Mouse (Mus musculus) c-Kit-positive CD71-negative TER-119-negative erythroid progenitor cells, embryonic 14.5 days (primary cell): ENCODE data around the gene Axl.
"Not testable (repeated sequence)": the region's sequence is repeated elsewhere in the genome, so short reads cannot be mapped to it uniquely, and the experiment has no call there.

Source experiments
- DNase-seq: peaks from one replicate; pipeline ENCODE4 v3.0.0-alpha.2; 2013; ENCODE audit warnings: low read depth

Axl gene

DNA sequence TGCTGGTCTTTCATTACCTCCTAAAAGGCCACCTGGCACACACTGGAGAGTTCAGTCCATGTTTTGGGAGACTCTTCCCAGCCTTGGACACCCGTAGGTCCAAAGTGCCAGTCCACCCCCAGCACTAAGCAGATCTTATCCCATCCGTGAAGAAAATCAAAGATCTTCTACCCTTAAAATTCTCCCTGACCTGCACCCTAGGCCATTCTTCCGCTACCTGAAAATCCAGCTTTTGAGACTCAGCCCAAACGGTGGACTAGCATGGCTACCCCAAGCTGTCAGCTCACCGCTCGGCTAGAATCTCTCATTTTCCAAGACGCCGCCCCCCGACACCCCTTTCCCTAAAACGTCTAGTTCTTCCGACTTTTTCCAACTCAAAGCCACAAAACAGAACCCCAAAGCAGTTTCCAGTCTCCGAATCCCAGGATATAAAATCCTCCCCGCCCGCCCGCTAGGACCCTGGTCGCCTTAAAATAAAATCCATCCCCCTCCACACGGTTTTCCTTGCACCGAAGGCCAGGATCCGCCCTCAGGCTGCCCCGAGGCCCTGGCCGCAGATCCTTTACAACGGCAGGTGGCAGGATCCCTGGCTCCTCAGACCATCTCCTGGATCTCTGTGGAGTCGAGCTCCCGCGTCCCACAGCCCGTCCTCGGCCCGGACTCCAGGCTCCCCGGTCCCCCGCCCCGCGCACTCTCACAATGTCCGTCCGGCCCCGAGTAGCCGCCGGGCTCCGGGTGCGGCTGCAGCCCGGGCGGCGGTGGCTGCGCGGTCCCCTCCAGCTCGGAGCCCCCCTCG is 34.7 kb downstream of the Axl start:
- DNase-seq = no peak

DNA sequence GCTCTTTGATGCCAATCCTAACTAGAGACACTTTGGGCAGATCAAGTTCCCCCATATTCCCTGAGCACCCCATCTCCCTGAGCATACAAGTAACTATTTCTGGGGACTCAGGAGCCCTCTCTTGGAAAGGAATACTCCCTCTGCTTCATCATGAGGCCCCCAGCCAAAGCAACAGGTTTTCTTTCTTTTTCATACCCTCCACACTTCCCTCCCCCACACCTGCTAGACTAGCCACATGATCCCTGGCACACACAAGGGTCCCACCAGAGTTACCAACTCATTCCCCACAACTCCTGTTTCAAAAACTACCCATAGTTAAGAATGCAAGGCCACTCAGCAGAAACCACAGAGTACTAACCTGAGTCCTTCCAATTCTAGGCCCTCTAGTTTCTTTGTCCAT is 35.4 kb downstream of the Axl start:
- DNase-seq = no peak

DNA sequence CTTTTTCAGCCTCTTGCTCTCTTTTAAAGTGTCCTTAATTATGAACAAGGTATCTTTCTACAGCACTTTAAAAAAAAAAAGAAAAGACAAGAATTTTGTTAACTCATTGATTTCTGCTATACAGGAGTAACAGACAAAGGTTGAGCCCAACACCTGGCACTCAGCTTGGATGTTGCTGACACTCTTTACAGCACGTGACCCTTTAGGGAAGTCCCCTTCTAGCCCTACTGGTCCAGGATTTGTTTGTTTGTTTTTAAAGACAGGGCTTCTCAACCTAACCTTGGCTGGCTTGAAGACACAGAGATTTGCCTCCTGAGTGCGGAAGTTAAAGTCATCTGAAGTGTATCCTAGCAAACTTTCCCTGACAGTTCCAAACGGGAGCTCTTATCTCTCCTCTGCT is 41.7 kb downstream of the Axl start:
- DNase-seq = no peak

DNA sequence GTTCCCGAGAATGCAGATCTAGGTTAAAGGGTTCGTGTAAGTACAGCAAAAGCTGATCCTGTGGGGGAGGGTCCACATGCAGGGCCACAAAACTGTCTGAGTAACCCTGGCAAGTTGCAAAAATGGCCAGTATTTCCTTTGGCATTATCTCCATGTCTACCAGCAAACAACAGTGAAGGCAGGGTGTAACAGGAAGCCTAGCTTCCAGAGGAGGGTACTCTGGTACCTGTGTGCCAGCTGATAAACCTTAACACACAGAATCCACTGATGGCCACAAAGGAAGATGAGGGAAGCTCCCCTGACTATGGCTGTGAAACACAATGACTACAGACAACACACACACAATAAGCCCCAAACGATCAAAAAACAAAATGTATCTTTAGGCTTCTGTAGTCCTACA is 50.2 kb downstream of the Axl start:
- DNase-seq = no peak

GRCm38 (mm10) chr7:25736920-25737319 is 51.6 kb downstream of the Axl start:
- DNase-seq = no peak

DNA sequence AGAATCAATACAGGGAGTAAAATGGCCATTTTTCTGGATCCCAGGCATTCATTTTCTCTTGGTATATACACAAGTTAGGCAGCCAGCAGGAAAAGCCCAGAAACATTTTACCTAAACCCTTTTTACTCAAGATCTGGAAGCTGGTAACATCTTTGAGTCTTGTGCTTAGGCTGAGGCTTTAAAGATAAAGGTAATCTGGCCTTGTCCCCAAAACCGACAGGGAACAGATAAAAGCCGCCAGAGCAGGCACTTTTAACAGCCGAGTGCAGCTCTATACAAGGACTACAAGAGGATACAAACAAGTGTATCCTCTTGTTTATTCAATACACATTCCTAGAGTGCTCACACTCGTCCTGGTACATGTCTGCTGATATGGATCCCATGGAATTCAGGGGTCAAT is 53.5 kb downstream of the Axl start:
- no peak for DNase-seq

DNA sequence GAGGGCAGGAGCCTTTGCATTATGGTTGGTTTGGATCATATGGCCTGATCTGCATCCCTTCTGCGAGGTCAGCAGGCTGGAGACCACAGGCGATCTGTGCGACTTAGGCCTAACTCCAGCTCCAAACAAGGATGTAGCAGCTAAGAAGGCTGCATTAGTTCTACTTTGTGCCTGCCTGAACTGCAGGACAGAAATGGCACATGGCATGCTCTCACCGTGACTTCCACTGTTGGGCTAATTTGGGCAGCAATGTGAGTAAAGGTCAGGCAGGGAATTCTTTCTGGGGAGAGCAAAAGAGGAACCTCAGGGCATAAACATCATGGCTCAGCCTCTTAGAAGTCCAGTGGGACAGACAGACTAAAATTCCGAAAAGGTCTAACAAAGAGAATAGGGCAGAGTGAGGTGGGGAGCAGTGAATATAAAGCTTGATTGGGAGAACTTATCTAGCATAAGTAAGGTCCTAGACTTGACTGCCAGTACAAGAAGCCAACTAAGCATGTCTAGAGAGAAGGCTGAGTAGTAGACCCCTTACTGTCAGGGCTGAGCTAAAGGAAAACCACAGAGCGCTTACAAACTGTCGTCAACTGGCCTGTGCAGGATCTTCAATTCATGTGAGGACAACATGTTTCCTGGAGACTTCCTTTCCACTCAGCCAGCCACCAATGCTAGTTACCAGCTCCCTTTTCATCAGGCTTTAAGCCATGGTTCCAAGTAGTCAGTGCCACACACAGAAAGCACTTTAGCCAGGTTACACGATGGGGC is 57.0 kb downstream of the Axl start:
- DNase-seq = no peak

DNA sequence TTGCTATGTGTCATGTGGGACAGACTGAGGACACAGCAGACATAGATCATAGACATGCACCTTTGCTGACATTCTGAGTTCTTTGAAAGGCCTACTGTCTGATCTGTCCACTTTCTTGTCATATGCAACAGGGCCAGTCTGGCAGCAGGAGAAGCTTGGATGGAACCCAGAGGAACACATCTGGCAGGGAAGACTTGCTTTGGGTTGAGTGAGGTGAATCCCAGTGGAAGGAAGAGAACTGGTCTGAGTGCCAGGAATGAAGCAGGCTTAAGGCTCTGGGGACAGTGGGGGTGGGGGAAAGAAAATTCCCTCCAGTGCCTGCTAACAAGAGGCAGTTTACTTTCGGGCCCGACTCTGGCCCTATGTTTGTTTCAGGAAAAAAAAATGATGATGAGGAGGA is 58.6 kb downstream of the Axl start:
- DNase-seq = no peak

DNA sequence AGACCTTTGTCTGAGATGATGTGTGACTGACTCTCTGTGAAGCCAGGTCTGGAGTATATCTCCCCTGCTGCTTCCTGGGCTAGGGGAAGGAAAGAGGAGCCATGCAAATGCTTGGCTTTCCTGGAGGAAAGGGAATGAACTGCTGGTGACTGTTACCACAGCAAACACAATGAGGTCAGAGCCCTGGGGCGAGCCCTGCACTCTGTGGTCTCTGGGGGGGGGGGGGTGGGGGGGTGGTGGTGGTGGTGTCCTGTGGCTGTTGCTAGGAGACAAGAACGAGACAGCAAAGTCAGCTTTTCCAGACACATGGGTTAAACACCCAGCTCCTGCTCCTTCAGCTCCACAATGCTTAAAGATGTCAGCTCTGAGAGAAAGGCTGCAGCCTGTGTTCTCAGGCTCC is 59.1 kb downstream of the Axl start:
- no peak for DNase-seq

DNA sequence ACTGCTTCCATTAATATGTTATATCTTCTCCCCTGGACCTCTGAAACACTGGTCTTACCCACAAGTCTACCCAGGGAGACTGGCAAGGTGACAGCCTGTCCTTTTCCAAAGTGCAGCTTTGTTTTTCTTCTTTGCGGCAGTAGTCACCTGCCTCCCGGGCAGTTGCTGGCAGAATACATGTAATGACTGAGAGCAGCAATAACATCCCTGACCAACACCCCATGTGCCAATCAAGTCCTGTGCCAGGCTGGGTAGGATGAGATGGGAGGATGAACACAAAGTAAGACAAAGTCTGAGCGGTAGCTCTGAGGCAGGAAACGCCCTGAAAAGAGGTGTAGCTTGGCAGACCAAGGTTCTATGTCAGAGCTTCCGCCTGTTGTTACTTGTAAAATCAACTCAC is 60.7 kb downstream of the Axl start:
- DNase-seq = no peak

DNA sequence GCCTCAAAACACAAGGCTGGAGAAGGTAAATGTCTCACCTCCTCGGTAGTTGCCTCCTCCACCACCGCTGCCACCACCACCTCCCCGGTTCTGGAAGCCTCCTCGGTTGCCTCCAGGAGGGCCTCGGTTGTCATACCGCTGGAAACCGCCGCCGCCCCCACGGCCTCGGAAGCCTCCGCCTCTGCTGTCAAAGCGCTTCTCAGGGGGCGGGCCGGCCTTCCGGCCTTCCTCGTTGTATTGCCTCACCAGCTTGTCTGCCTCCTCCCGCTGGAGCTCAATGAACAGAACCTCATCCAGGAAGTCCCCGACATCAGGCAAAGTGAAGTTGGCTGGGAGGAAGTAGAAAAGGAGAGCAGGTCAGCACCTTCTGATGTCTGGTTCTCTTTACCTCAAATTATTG is 62.6 kb downstream of the Axl start:
- no peak for DNase-seq

- DNase-seq = not testable (repeated sequence)
Observed at GRCm38 (mm10) chr7:25721776-25722175, 66.7 kb downstream of the Axl start.

- DNase-seq = no peak
Observed at GRCm38 (mm10) chr7:25720760-25721159, 67.7 kb downstream of the Axl start.

- DNase-seq = peak; percentile 58
Observed at GRCm38 (mm10) chr7:25719761-25720610, 68.5 kb downstream of the Axl start.

DNA sequence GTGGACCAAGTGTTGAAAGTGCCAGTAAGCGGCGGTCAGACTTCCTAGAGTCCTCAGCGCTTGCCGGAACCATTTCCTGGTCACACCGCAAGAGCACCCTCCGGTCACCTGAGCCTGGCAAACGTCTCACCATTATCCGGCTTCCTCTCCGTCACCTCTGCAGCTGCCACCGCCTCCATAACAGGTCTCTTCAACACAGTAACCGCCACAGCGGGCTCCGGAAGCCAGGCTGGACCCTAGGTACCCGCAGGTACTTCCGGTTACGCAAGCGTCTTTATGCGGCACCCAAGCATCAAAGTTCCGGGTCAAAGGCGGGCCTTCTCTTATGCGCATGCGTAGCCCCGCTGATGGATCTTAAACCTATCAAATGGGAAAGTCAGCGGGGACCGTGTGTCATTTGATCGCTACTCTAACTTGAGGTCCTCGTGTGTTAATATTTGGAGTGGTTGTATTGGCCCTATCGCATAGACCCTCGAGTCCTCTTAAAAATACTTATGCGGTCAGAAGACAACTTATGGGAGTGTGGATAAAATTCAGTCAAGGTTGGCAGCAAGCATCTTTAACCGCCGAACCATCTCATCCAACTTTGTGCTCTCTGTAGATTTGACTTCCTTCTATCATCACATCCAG is 69.6 kb downstream of the Axl start, which contains the start of gene Ccdc97:
Gene Ccdc97, minus strand, starts transcription at position 301 of the 630 bp plus-strand sequence.
- peak; percentile 98 for DNase-seq

DNA sequence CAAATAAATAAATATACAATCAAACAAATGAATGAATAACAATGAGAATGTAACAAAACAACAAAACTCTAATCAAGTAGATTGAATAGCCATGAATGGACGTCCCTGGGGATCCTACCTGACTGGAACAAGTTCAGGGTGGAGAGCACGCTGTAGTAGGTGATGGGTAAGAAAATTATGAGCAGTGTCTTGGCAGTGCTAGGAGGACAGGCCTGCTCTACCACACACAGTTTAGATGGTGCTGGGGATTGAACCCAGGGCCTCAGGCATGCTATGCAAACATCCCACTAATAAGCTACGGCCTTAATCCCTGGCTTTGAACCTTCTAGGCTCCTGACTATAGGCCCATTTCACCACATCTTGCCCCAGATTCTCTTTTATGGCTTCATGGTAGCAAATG is 71.0 kb downstream of the Axl start:
- DNase-seq = no peak

DNA sequence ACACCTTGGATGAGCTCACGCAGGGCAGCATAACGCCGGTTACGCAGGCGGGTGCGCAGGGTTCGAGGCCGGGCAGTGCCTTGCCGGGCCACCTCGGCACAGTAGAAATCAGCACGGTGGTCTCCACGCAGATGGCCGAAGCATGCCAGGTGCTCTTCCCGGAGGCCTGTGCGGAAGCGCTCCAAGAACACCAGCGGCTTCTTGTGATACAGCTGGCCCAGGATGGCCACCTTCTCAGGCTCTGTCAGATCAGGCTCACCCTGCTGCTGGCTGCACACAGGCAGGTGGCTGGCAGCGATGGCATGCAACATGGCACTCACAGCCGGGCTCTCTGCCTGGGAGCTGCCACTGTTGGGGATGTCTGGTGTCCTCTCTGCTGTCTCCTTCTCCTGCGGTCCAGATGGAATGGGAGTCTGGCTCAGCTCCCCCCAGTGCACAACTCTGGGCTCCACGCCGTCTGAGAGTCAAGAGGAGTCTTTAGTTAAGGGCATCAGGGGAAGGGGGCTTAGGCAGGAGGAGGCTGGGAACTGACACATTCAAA is 72.7 kb downstream of the Axl start:
- DNase-seq = no peak

- no peak for DNase-seq
Observed at GRCm38 (mm10) chr7:25714581-25714980, 73.9 kb downstream of the Axl start.

DNA sequence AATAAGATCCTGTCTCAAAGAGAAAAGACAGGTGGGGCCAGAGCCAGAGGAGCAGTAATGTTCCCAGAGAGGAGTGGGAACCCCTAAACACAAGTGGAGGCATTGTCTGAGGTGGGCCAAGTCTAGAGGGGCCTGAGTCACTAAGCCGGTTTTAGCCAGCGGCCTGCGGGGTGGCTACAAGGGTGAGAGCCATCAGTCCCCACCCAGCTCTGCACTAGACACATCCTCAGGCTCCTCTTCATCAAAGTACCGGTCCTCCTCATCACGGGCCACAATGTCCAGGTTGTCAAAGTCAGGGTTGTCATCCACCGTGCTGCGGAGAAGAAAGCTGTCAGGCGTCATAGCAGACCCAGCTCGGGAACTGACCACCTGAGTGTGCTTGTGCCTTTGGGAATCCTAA is 75.7 kb downstream of the Axl start:
- DNase-seq = no peak

DNA sequence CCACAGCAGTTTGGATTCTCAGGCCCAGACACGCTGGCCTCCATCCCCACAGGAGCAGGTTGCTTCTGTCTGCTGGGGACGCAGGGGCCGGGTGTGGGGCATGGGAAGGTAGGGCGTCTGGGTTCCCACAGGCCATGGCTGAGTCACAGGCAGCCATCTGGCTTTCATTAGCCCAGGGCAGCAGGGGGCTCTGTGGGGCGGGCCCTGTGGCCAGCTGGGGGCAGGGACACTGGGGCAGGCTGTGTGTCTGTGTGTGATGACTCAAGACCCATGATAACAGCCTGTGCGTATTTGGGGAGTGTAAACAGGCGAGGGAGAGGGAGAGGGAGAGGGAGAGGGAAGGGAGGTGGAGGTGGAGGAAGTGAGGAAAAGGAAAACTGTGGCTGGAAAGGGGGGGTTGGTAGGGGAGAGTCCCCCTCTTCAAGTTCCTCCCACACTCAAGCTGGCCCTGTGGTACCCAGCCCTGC is 76.7 kb downstream of the Axl start:
- peak; percentile 53 for DNase-seq

DNA sequence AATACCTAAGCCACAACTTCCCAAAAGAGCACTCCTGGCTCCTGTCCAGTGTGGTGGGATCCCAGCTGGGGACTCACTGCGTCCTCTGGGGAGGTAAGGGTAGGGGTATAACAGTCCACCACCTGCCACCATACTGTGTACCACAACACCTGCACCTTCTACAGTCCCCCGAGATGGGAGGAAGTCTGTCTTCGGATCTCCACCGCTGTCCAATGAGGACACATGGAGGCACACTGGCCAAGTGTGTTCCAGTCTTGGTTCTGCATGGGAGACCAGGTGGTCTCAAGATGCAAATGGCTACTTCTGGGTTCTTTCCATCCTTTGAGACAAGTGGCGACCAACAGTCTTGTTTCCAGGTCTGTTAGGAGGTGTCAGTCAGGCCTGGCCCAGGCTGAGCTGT is 77.3 kb downstream of the Axl start:
- no peak for DNase-seq
